Mouse (Mus musculus): ENCODE measurements around the gene Tlr8. TPM values are rescaled to one million over a fixed set of nuclear protein-coding genes. Genes with fewer than 3 reads are reported as not detected.

The Tlr8 gene
- polyA plus RNA-seq, 1 experiment = not detected

DNA sequence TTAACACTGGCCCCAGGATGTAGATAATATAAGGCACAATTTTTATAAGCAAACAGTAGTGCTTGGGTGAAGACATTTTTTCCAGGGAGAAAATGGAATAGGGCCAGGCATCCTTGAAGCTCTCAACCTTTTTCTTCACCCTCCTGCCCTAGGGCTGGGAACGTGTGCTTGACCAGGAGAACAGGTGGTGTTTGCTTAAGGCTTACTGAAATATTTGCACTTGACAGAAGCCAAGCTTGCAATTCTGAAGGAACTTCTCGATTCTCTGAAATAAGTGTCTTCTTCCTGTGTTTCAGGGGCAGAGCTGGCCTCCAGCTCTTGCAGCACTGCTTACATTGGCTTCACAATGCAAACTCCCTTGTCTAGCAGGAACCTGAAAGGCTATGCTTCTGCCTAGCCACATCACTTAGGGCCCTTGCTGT is 68.9 kb downstream of the Tlr8 start:
- Histone ChIP-seq H3K4me1 (ENCODE audit: control insufficient read depth, insufficient read depth, low read length) (no peaks in the 10 kb centered on the region), H3K27ac (ENCODE audit: insufficient read depth, low read length) (no peak overlapping the region), H3K4me3 (ENCODE audit: low read depth, low read length) (no peak overlapping the region), H3K9me3 (replicated peaks; ENCODE audit: control insufficient read depth, insufficient read depth, low read length, poor library complexity, severe bottlenecking) (no peaks in the 10 kb centered on the region), H3K9ac (ENCODE audit: low read depth, poor library complexity, severe bottlenecking) (no peak overlapping the region), H3K36me3 (ENCODE audit: control insufficient read depth, insufficient read depth, low read length, poor library complexity, severe bottlenecking) (no peaks in the 10 kb centered on the region), H3K27me3 (ENCODE audit: control insufficient read depth, insufficient read depth, low read length, poor library complexity, severe bottlenecking) (no peaks in the 10 kb centered on the region)
- TF ChIP-seq POLR2A (IDR thresholded peaks at IDR 0.05; ENCODE audit: insufficient read depth, low read length) (no peak), EP300 (IDR thresholded peaks at IDR 0.05; ENCODE audit: insufficient read depth, low read depth, low read length) (no peak), CTCF (IDR thresholded peaks at IDR 0.05; ENCODE audit: low read depth, low read length) (no peak)

Other genes with a start within 250 kb of the Tlr8 start
- 543 and 559 TPM in 2 replicates for gene Tmsb4x, start 55.0 kb downstream of the Tlr8 start, polyA plus RNA-seq (2011; ENCODE audit: insufficient read depth, insufficient read length, low read depth, missing spikeins)
- not detected in 2 replicates for gene Tlr7, start 66.2 kb upstream of the Tlr8 start, polyA plus RNA-seq (2011; ENCODE audit: insufficient read depth, insufficient read length, low read depth, missing spikeins)
- gene Prps2, start 118.4 kb upstream of the Tlr8 start, polyA plus RNA-seq (2011; ENCODE audit: insufficient read depth, insufficient read length, low read depth, missing spikeins) = 30.1 and 31.7 TPM in 2 replicates

Data from ES-Bruce4 (cell line).